Mouse (Mus musculus) kidney, postnatal 0 days (tissue): ENCODE results near the gene Plekhg2. TPM values are rescaled to one million over a fixed set of nuclear protein-coding genes. Genes with fewer than 3 reads are reported as not detected.

Experiments used
- ATAC-seq: fragments of 200-750 bp; cut with Nextera tagmentation; replicated peaks from 2 replicates; pipeline ENCODE4 v1.8.0; 2017; ENCODE audit warnings: low read depth, moderate number of reproducible peaks, moderate TSS enrichment, moderate library complexity; ENCODE audit not compliant: low FRiP score
- DNase-seq: peaks from one replicate; pipeline ENCODE4 v3.0.0-alpha.2; 2016; ENCODE audit warnings: low spot score
- H3K27ac ChIP-seq: fragments of 300-500 bp; sonication (generic); 2 replicates; pipeline ENCODE4 v1.5.1; 2014; ENCODE audit warnings: mild to moderate bottlenecking
- H3K27me3 ChIP-seq: fragments of 300-500 bp; sonication (generic); 2 replicates; pipeline ENCODE4 v1.6.1; 2014; ENCODE audit warnings: low read length, mixed read lengths; ENCODE audit not compliant: insufficient read depth
- H3K36me3 ChIP-seq: fragments of 300-500 bp; sonication (generic); 2 replicates; pipeline ENCODE4 v1.6.1; 2014; ENCODE audit warnings: low read length, mixed read lengths; ENCODE audit not compliant: insufficient read depth
- H3K4me1 ChIP-seq: fragments of 300-500 bp; sonication (generic); replicated peaks from 2 replicates; pipeline ENCODE4 v1.6.1; 2014; ENCODE audit warnings: antibody characterized with exemption, low read length, mixed read lengths; ENCODE audit not compliant: insufficient read depth
- H3K4me2 ChIP-seq: fragments of 300-500 bp; sonication (generic); 2 replicates; pipeline ENCODE4 v1.6.1; 2014; ENCODE audit warnings: mild to moderate bottlenecking, low read length, moderate library complexity, mixed read lengths
- H3K4me3 ChIP-seq: fragments of 300-500 bp; sonication (generic); replicated peaks from 2 replicates; pipeline ENCODE4 v1.5.1; 2014; ENCODE audit warnings: low read depth, low read length
- H3K9ac ChIP-seq: fragments of 300-500 bp; sonication (generic); 2 replicates; pipeline ENCODE4 v1.6.1; 2014; ENCODE audit warnings: low read depth, low read length
- H3K9me3 ChIP-seq: fragments of 300-500 bp; sonication (generic); replicated peaks from 2 replicates; pipeline ENCODE4 v1.6.1; 2016; ENCODE audit warnings: low read length, inconsistent platforms, mixed read lengths
- CTCF ChIP-seq: IDR thresholded peaks from 2 replicates; pipeline ENCODE4 v1.5.1; 2016; ENCODE audit warnings: antibody characterized with exemption, low read depth, mild to moderate bottlenecking, moderate library complexity
- WGBS: fragments of 180-500 bp; shearing (Covaris S2); extraction: QIAGEN DNeasy Blood & Tissue Kit; methylation state at CpG from one replicate; pipeline ENCODE4 v1.1.7; 2014; 5-methylcytosine and 5-hydroxymethylcytosine counted together
- polyA plus RNA-seq: library from polyadenylated mRNA; unstranded; fragments of >200 nt; fragmentation: Nextera tagmentation; extraction: Ambion mirVana; gene quantifications from 2 replicates; pipeline ENCODE4 v1.2.1, GENCODE M21; 2015

Plekhg2 gene
- polyA plus RNA-seq, 1 experiment from 2014 or later, result 29.9 TPM

- Histone ChIP-seq H3K36me3 (peaks cover 10% of the 10 kb centered on the region), H3K4me3 (no peak overlapping the region), H3K9me3 (no peaks in the 10 kb centered on the region), H3K27ac (no peak overlapping the region), H3K9ac (no peak overlapping the region), H3K4me2 (no peak overlapping the region), H3K4me1 (0 out of 2 replicates have a peak, but pooled peaks cover 4% of the 10 kb centered on the region), H3K27me3 (no peaks in the 10 kb centered on the region)
- no peak for DNase-seq
- TF ChIP-seq CTCF, result no peak
- no peak for ATAC-seq
- 92% methylated on average over 2 of the region's 2 CpGs for WGBS
These were observed 36.9 kb downstream of the Plekhg2 start for GRCm38 (mm10) chr7:28335471-28335870.

GRCm38 (mm10) chr7:28334534-28334933, 37.9 kb downstream of the Plekhg2 start:
- peaks cover 20% of the 10 kb centered on the region for H3K36me3 ChIP-seq
- no peak overlapping the region for H3K4me2 ChIP-seq
- H3K9me3 ChIP-seq, result no peaks in the 10 kb centered on the region
- ATAC-seq, result no peak
- no peak overlapping the region for H3K9ac ChIP-seq
- H3K27me3 ChIP-seq, result no peaks in the 10 kb centered on the region
- H3K4me3 ChIP-seq, result no peak overlapping the region
- no peak overlapping the region for H3K27ac ChIP-seq
- 87% methylated on average over 4 of the region's 4 CpGs for WGBS
- no peak for TF ChIP-seq CTCF
- DNase-seq, result no peak
- 0 out of 2 replicates have a peak, but pooled peaks cover 4% of the 10 kb centered on the region for H3K4me1 ChIP-seq

- no peak for TF ChIP-seq CTCF
- H3K4me1 ChIP-seq, result no peaks in the 10 kb centered on the region
- WGBS, result 100% methylated on average over 2 of the region's 2 CpGs
- H3K9ac ChIP-seq, result no peak overlapping the region
- H3K27me3 ChIP-seq, result no peaks in the 10 kb centered on the region
- H3K27ac ChIP-seq, result no peak overlapping the region
- no peaks in the 10 kb centered on the region for H3K9me3 ChIP-seq
- no peak for DNase-seq
- H3K4me3 ChIP-seq, result no peak overlapping the region
- H3K36me3 ChIP-seq, result peaks cover 59% of the 10 kb centered on the region
- ATAC-seq, result no peak
- H3K4me2 ChIP-seq, result no peak overlapping the region
These were observed 44.1 kb downstream of the Plekhg2 start for GRCm38 (mm10) chr7:28328260-28328659.

- Histone ChIP-seq H3K4me2 (no peak overlapping the region), H3K9me3 (no peaks in the 10 kb centered on the region), H3K27me3 (no peaks in the 10 kb centered on the region), H3K36me3 (peaks cover 73% of the 10 kb centered on the region), H3K4me3 (no peak overlapping the region), H3K4me1 (no peaks in the 10 kb centered on the region), H3K9ac (no peak overlapping the region), H3K27ac (no peak overlapping the region)
- no peak for ATAC-seq
- WGBS, result 85% methylated on average over 4 of the region's 4 CpGs
- DNase-seq, result no peak
- TF ChIP-seq CTCF, result peak; percentile 47
These were observed 45.9 kb downstream of the Plekhg2 start for GRCm38 (mm10) chr7:28326457-28326856.

DNA sequence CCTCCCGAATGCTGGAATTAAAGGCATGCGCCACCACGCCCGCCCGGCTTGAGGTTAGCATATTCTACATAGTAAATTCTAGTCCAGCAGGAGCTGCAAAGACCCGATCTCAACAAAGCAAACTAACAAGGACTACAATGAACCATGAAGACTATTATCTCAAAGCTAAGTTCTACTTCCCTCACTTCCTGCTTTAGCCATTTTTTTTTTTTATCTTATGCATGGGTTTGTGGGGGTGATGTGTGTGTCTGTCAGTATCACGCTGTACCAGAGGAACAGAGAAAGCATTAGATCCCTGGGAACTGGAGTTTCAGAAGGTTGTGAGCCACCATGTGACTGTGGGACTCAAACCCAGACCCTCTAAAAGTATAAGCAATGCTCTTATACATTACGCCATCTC, 47.1 kb downstream of the Plekhg2 start:
- no peaks in the 10 kb centered on the region for H3K9me3 ChIP-seq
- TF ChIP-seq CTCF, result no peak

GRCm38 (mm10) chr7:28321974-28322720, 50.3 kb downstream of the Plekhg2 start:
- H3K27me3 ChIP-seq, result no peaks in the 10 kb centered on the region
- H3K4me3 ChIP-seq, result no peak overlapping the region
- ATAC-seq (0 out of 2 replicates have a peak, but pooled peaks have one; percentile 17), DNase-seq (no peak)
- H3K4me2 ChIP-seq, result no peak overlapping the region
- no peak for TF ChIP-seq CTCF
- H3K9ac ChIP-seq, result no peak overlapping the region
- no peaks in the 10 kb centered on the region for H3K9me3 ChIP-seq
- no peak overlapping the region for H3K27ac ChIP-seq
- 87% methylated on average over 15 of the region's 15 CpGs for WGBS
- H3K36me3 ChIP-seq, result peaks cover 78% of the 10 kb centered on the region
- no peaks in the 10 kb centered on the region for H3K4me1 ChIP-seq

More for the DNA sequence above, 47.1 kb downstream of the Plekhg2 start:
- no peaks in the 10 kb centered on the region for H3K4me1 ChIP-seq
- no peak overlapping the region for H3K9ac ChIP-seq
- H3K4me2 ChIP-seq, result no peak overlapping the region
- DNase-seq (no peak), ATAC-seq (no peak)
- no peak overlapping the region for H3K4me3 ChIP-seq
- no peak overlapping the region for H3K27ac ChIP-seq
- H3K36me3 ChIP-seq, result peaks cover 72% of the 10 kb centered on the region
- WGBS, result 98% methylated on average over 8 of the region's 8 CpGs
- H3K27me3 ChIP-seq, result no peaks in the 10 kb centered on the region
